Comparison of ENCODE assay signal across 17 mouse cellular contexts in the genomic region with DNA sequence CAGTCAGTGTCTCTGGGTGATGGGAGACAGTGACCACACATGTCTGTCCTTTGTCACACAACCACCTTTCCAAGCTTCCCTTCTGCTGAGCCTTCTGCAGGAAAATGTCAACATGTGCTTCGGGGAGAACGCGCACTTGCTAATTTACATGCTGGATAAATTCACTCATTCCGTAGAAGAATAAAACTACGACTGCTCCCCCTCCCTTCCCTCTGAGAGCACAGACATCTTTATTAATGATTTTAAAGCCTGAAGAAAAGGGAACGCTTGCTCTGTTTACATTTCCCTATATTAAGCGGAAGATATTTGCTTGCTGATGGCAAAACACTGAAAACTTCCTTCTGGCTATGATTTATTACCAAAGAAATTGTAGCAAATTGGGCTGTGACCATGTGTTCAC.
A peak's percentile ranks its signal among the peaks of the same experiment; 100 is the strongest.
DNase-seq lines count a peak whose midpoint lies in the region; ATAC-seq and TF ChIP-seq lines count a peak whose summit lies in the region.
"Had no signal": no experiment of that assay in that cellular context is flagged by ENCODE, and none has a peak within 500 bp of the region (broad histone marks: within the 10 kb centered on the region; RNA-seq: fewer than 3 reads in every experiment).

No protein-coding gene starts in this region.

- H3K4me1 ChIP-seq in forebrain, postnatal 0 days (ENCODE audit: insufficient read depth) = 0 out of 2 replicates have a peak, but pooled peaks cover 8% of the 10 kb centered on the region
- H3K4me1 ChIP-seq in forebrain, embryonic 13.5 days = peaks cover 3% of the 10 kb centered on the region; the same call in 1 of the 2 replicates
- 0 out of 2 replicates have a peak, but pooled peaks cover 9% of the 10 kb centered on the region for H3K4me1 ChIP-seq in heart, embryonic 12.5 days (replicated peaks)

- H3K9me3 ChIP-seq in forebrain, postnatal 0 days (ENCODE audit: low read length) = no peaks in the 10 kb centered on the region
- peaks cover 4% of the 10 kb centered on the region; the same call in 1 of the 2 replicates for H3K9me3 ChIP-seq in forebrain, embryonic 13.5 days (replicated peaks)
- H3K9me3 ChIP-seq in heart, embryonic 12.5 days (replicated peaks) = peaks cover 6% of the 10 kb centered on the region; the same call in 1 of the 2 replicates

- no peaks in the 10 kb centered on the region for H3K27me3 ChIP-seq in forebrain, postnatal 0 days (ENCODE audit: insufficient read depth, low read length)
- no peaks in the 10 kb centered on the region for H3K27me3 ChIP-seq in forebrain, embryonic 13.5 days
- no peaks in the 10 kb centered on the region for H3K27me3 ChIP-seq in heart, embryonic 12.5 days (replicated peaks)

- peak overlapping the region; percentile 5; the same call in 1 of the 2 replicates for H3K4me2 ChIP-seq in forebrain, postnatal 0 days (ENCODE audit: low read depth)
- H3K4me2 ChIP-seq in forebrain, embryonic 13.5 days = no peak overlapping the region
- H3K4me2 ChIP-seq in heart, embryonic 12.5 days = no peak overlapping the region

- TF ChIP-seq POLR2A in brain, embryonic 14.5 days (IDR thresholded peaks at IDR 0.05; ENCODE audit: borderline replicate concordance, extremely low read depth, insufficient read depth, insufficient read length, poor library complexity, severe bottlenecking) = no peak

- no peak for TF ChIP-seq CTCF in forebrain, postnatal 0 days (IDR thresholded peaks at IDR 0.05; ENCODE audit: low read depth)
- no peak for TF ChIP-seq CTCF in brain, embryonic 14.5 days (IDR thresholded peaks at IDR 0.05; ENCODE audit: borderline replicate concordance, extremely low read depth, insufficient read depth, insufficient read length)

- H3K4me3 ChIP-seq in forebrain, postnatal 0 days (ENCODE audit: low read depth, low read length) = no peak overlapping the region
- H3K4me3 ChIP-seq in forebrain, embryonic 13.5 days = no peak overlapping the region
- no peak overlapping the region for H3K4me3 ChIP-seq in heart, embryonic 12.5 days

- peak; percentile 62 for DNase-seq in forebrain, postnatal 0 days
- DNase-seq in layer of hippocampus, adult 9-11 months = peak; percentile 18
- DNase-seq in layer of hippocampus, postnatal 14 days (ENCODE audit: low spot score in 2 of 2) = no peak
- DNase-seq in brain, embryonic 14.5 days (ENCODE audit: low read depth) = peak; percentile 58
- DNase-seq in hindlimb bud, embryonic 11.5 days (ENCODE audit: extremely low spot score, low read depth, low spot score) = peak; percentile 16
- DNase-seq: adrenal gland, adult 2 months; cerebellum, adult 11 months; cerebellum, postnatal 25 days; heart, adult 11 months; heart, postnatal 4 days; kidney, adult 11 months; kidney, postnatal 36 days; liver; liver, postnatal 0 days; thymus, postnatal 36 days had no signal

- WGBS in forebrain, postnatal 0 days = 24% methylated on average over 7 of the region's 7 CpGs
- 70% methylated on average over 7 of the region's 7 CpGs for WGBS in forebrain, embryonic 13.5 days
- WGBS in heart, embryonic 12.5 days = 72% methylated on average over 7 of the region's 7 CpGs

- peak; percentile 54; the same call in 1 of the 2 replicates for ATAC-seq in forebrain, postnatal 0 days
- no peak for ATAC-seq in forebrain, embryonic 13.5 days
- no peak for ATAC-seq in heart, embryonic 12.5 days (ENCODE audit: insufficient number of reproducible peaks, low FRiP score)
- ATAC-seq: liver, postnatal 0 days had no signal

- H3K36me3 ChIP-seq in forebrain, postnatal 0 days (ENCODE audit: insufficient read depth) = no peaks in the 10 kb centered on the region
- H3K36me3 ChIP-seq in forebrain, embryonic 13.5 days (ENCODE audit: poor library complexity, severe bottlenecking) = no peaks in the 10 kb centered on the region
- H3K36me3 ChIP-seq in heart, embryonic 12.5 days = no peaks in the 10 kb centered on the region

- peak overlapping the region; percentile 17 for H3K27ac ChIP-seq in forebrain, postnatal 0 days (ENCODE audit: low read depth, low read length)
- H3K27ac ChIP-seq in forebrain, embryonic 13.5 days = no peak overlapping the region
- no peak overlapping the region for H3K27ac ChIP-seq in heart, embryonic 12.5 days (ENCODE audit: poor library complexity, severe bottlenecking)

- H3K9ac ChIP-seq in forebrain, postnatal 0 days = no peak overlapping the region
- no peak overlapping the region for H3K9ac ChIP-seq in forebrain, embryonic 13.5 days
- no peak overlapping the region for H3K9ac ChIP-seq in heart, embryonic 12.5 days
- H3K9ac ChIP-seq: liver, postnatal 0 days had no signal

Comparison
In these comparisons a context has a peak if more than half of its experiments do, and no peak if none do; other contexts are left out.
1. DNase-seq: peak in forebrain, postnatal 0 days (single experiment), layer of hippocampus, adult 9-11 months (single experiment), brain, embryonic 14.5 days (single experiment) and hindlimb bud, embryonic 11.5 days (single experiment); none in layer of hippocampus, postnatal 14 days (0 of 2).